Mouse (Mus musculus) lung, embryonic 14.5 days (tissue): ENCODE data around the gene Cdk12. TPM values are rescaled to one million over a fixed set of nuclear protein-coding genes. Genes with fewer than 3 reads are reported as not detected.

ENCODE experiments used
- ATAC-seq: fragments of 200-750 bp; cut with Nextera tagmentation; 2 replicates; pipeline ENCODE4 v1.8.0; 2017; ENCODE audit warnings: mild to moderate bottlenecking, moderate TSS enrichment, moderate library complexity; ENCODE audit not compliant: insufficient read depth
- DNase-seq: peaks from one replicate; pipeline ENCODE4 v3.0.0-alpha.2; 2015
- H3K27ac ChIP-seq: fragments of 300-500 bp; sonication (generic); 2 replicates; pipeline ENCODE4 v1.5.1; 2014; ENCODE audit warnings: low read depth, mild to moderate bottlenecking, moderate library complexity
- H3K27me3 ChIP-seq: fragments of 300-500 bp; sonication (generic); 2 replicates; pipeline ENCODE4 v1.6.1; 2014; ENCODE audit warnings: low read length, control low read depth; ENCODE audit not compliant: insufficient read depth
- H3K36me3 ChIP-seq: fragments of 300-500 bp; sonication (generic); 2 replicates; pipeline ENCODE4 v1.6.1; 2014; ENCODE audit warnings: control low read depth; ENCODE audit not compliant: insufficient read depth
- H3K4me1 ChIP-seq: fragments of 300-500 bp; sonication (generic); 2 replicates; pipeline ENCODE4 v1.6.1; 2014; ENCODE audit warnings: antibody characterized with exemption, control low read depth; ENCODE audit not compliant: insufficient read depth
- H3K4me2 ChIP-seq: fragments of 300-500 bp; sonication (generic); 2 replicates; pipeline ENCODE4 v1.6.1; 2014; ENCODE audit warnings: mild to moderate bottlenecking
- H3K4me3 ChIP-seq: fragments of 300-500 bp; sonication (generic); 2 replicates; pipeline ENCODE4 v1.5.1; 2014; ENCODE audit warnings: low read depth, low read length
- H3K9ac ChIP-seq: fragments of 300-500 bp; sonication (generic); 2 replicates; pipeline ENCODE4 v1.6.1; 2014
- H3K9me3 ChIP-seq: fragments of 300-500 bp; sonication (generic); 2 replicates; pipeline ENCODE4 v1.6.1; 2016; ENCODE audit warnings: low read depth, low read length, control low read depth
- CTCF ChIP-seq: IDR thresholded peaks from 2 replicates; pipeline ENCODE4 v1.5.1; 2016; ENCODE audit warnings: antibody characterized with exemption, low read depth
- WGBS: fragments of 180-500 bp; shearing (Covaris S2); extraction: QIAGEN DNeasy Blood & Tissue Kit; methylation state at CpG from one replicate; pipeline ENCODE4 v1.1.7; 2014; 5-methylcytosine and 5-hydroxymethylcytosine counted together
- polyA plus RNA-seq: library from polyadenylated mRNA; unstranded; fragments of >200 nt; fragmentation: Nextera tagmentation; extraction: Ambion mirVana; gene quantifications from 2 replicates; pipeline ENCODE4 v1.2.1, GENCODE M21; 2014

Gene Cdk12
- polyA plus RNA-seq, 1 experiment from 2014 or later: 16.6 TPM

- 0 out of 2 replicates have a peak, but pooled peaks have one; percentile 7 for TF ChIP-seq CTCF
- ATAC-seq: no peak; the same call in 1 of the 2 replicates
- H3K9me3 ChIP-seq: no peaks in the 10 kb centered on the region
- H3K9ac ChIP-seq: no peak overlapping the region
- no peaks in the 10 kb centered on the region for H3K27me3 ChIP-seq
- peak overlapping the region; percentile 51 for H3K4me2 ChIP-seq
- no peak overlapping the region for H3K27ac ChIP-seq
- H3K36me3 ChIP-seq: peaks cover 5% of the 10 kb centered on the region; the same call in 1 of the 2 replicates
- H3K4me1 ChIP-seq: no peaks in the 10 kb centered on the region
- peak; percentile 55 for DNase-seq
- no peak overlapping the region; the same call in 1 of the 2 replicates for H3K4me3 ChIP-seq
- 3% methylated on average over 16 of the region's 17 CpGs for WGBS
Measured at GRCm38 (mm10) chr11:98284230-98284629, 81.4 kb downstream of the Cdk12 start.

DNA sequence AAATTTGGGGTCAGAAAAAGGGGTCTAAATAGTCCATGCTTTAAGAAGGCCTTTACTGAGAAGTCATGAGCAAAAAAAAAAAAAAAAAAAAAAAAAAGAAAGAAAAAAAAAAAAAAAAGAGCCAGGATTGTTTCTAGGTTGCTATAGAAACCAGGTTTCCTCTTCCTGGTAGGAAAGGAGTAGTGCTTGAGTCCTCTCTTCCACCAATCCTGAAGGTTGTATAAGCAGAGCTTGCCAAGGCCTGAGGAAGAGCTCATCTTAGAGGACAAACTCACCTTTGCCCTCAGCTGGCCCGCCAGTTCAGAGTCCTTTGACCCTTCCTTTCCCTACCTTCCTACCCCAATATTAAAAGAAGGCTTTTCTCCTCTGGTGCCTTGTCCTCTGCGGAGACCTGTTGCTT is 82.5 kb downstream of the Cdk12 start:
- H3K27ac ChIP-seq: no peak overlapping the region
- H3K9me3 ChIP-seq: no peaks in the 10 kb centered on the region
- no peak for DNase-seq
- H3K27me3 ChIP-seq: no peaks in the 10 kb centered on the region
- no peak overlapping the region for H3K4me2 ChIP-seq
- ATAC-seq: no peak
- no peaks in the 10 kb centered on the region for H3K36me3 ChIP-seq
- TF ChIP-seq CTCF: no peak
- WGBS: 52% methylated on average over 2 of the region's 2 CpGs
- H3K4me3 ChIP-seq: no peak overlapping the region
- H3K9ac ChIP-seq: no peak overlapping the region
- no peaks in the 10 kb centered on the region for H3K4me1 ChIP-seq

DNA sequence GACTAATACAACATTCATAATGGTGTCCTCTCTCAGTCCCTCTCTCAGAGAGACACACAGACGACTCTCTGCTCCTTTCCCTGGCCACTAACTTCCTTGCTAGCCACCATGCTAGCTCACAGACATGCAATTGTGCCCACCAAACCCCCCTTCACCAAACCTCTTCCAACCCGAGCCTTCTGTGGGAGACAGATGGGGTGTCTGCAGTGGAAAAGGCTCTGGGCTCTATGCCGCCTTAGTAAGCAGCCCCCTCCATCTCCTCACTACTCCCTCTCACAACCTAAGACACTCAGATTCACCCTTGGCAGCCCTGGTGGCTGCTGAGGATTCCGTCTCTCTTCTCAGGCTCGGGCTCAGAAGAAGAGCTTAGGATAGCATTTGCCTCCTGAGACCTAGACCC is 84.7 kb downstream of the Cdk12 start:
- Histone ChIP-seq H3K4me3 (no peak overlapping the region), H3K27ac (no peak overlapping the region), H3K27me3 (no peaks in the 10 kb centered on the region), H3K36me3 (no peaks in the 10 kb centered on the region), H3K9me3 (no peaks in the 10 kb centered on the region), H3K4me2 (no peak overlapping the region), H3K9ac (no peak overlapping the region), H3K4me1 (no peaks in the 10 kb centered on the region)
- no peak for ATAC-seq
- no peak for DNase-seq
- no peak for TF ChIP-seq CTCF
- WGBS: 36% methylated on average over 5 of the region's 5 CpGs

DNA sequence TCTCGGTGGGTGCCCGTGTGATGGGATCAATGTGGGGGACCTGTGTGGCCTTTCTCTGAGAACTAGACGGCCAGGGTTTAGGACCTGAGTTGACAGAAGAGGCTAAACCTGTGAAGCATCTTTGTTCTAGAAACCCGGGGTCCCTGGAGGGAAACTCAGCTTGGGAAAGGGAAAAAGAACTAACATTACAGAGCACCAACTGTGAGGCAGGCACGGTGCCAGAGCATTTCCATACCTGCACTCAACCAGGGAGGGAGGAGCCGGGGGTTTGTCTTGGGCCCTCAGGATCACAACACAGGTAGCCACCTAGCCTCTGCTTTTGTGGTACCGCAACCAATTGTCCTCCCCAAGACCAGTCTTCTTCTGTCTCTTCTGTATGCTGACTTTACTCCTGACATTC is 85.1 kb downstream of the Cdk12 start:
- DNase-seq (no peak), ATAC-seq (no peak)
- no peaks in the 10 kb centered on the region for H3K36me3 ChIP-seq
- no peak overlapping the region for H3K4me2 ChIP-seq
- no peaks in the 10 kb centered on the region for H3K27me3 ChIP-seq
- TF ChIP-seq CTCF: no peak
- H3K9me3 ChIP-seq: no peaks in the 10 kb centered on the region
- no peak overlapping the region for H3K9ac ChIP-seq
- 41% methylated on average over 7 of the region's 7 CpGs for WGBS
- H3K27ac ChIP-seq: no peak overlapping the region
- H3K4me3 ChIP-seq: no peak overlapping the region
- no peaks in the 10 kb centered on the region for H3K4me1 ChIP-seq

- Histone ChIP-seq H3K4me3 (no peak overlapping the region), H3K9me3 (no peaks in the 10 kb centered on the region), H3K27ac (no peak overlapping the region; the same call in 1 of the 2 replicates), H3K27me3 (no peaks in the 10 kb centered on the region), H3K36me3 (no peaks in the 10 kb centered on the region), H3K4me2 (no peak overlapping the region), H3K4me1 (no peaks in the 10 kb centered on the region), H3K9ac (no peak overlapping the region)
- ATAC-seq: no peak
- TF ChIP-seq CTCF: no peak
- WGBS: 45% methylated on average over 13 of the region's 13 CpGs
- no peak for DNase-seq
Measured at GRCm38 (mm10) chr11:98289873-98290272, 87.0 kb downstream of the Cdk12 start.

DNA sequence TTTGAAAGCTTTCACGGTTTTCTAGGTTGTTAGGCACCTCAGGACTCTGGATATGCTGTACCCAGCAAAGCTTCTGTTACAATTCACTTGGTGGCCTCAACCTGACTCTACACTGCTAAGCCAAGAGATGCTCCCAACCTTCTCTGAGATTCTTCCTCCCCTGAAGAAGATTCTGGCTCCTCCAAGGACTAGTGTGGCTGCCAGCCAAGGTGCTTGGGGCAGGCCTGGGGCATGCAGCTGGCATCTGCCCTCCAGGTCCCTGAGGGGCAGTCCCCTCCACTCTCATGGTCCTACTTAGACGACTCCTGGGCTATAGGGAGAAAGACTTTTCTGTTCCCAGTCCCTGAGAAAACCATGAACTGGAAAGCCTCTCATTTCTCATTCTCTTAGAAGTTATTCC is 88.0 kb downstream of the Cdk12 start:
- Histone ChIP-seq H3K4me2 (no peak overlapping the region), H3K27ac (no peak overlapping the region), H3K4me3 (no peak overlapping the region), H3K9me3 (no peaks in the 10 kb centered on the region), H3K27me3 (peaks cover 6% of the 10 kb centered on the region; the same call in 1 of the 2 replicates), H3K4me1 (no peaks in the 10 kb centered on the region), H3K9ac (no peak overlapping the region), H3K36me3 (no peaks in the 10 kb centered on the region)
- DNase-seq (no peak), ATAC-seq (no peak)
- 55% methylated on average over 2 of the region's 2 CpGs for WGBS
- no peak for TF ChIP-seq CTCF

GRCm38 (mm10) chr11:98293070-98293469 is 90.2 kb downstream of the Cdk12 start:
- peaks cover 6% of the 10 kb centered on the region; the same call in 1 of the 2 replicates for H3K27me3 ChIP-seq
- no peak overlapping the region for H3K27ac ChIP-seq
- no peak for ATAC-seq
- H3K4me1 ChIP-seq: no peaks in the 10 kb centered on the region; the same call in 1 of the 2 replicates
- WGBS: 29% methylated on average over 2 of the region's 2 CpGs
- H3K9me3 ChIP-seq: no peaks in the 10 kb centered on the region
- no peak overlapping the region for H3K4me3 ChIP-seq
- DNase-seq: no peak
- H3K9ac ChIP-seq: no peak overlapping the region
- H3K4me2 ChIP-seq: no peak overlapping the region
- TF ChIP-seq CTCF: no peak
- no peaks in the 10 kb centered on the region for H3K36me3 ChIP-seq
